Mouse (Mus musculus): ENCODE measurements around the gene Slc10a4.

GRCm38 (mm10) chr5:72960096-72960495 lies 46.6 kb upstream of the Slc10a4 start:
- TF ChIP-seq GATA1 (IDR thresholded peaks at IDR 0.05; ENCODE audit: low read length) (no peak), TAL1 (IDR thresholded peaks at IDR 0.05; ENCODE audit: low read length) (no peak)

Measured in erythroblast, embryonic 14.5 days (primary cell).